Mouse (Mus musculus) small intestine, adult 2 months (tissue): Measurements from ENCODE around the gene Gm20388.

Experiments used
- CTCF ChIP-seq: fragments of 200-500 bp; IDR thresholded peaks from 2 replicates; pipeline ENCODE4 v1.5.1; 2012; ENCODE audit warnings: low read depth, mild to moderate bottlenecking, control low read depth, inconsistent platforms, low read length, moderate library complexity, mixed read lengths; ENCODE audit not compliant: insufficient replicate concordance, insufficient read length; ENCODE audit errors: extremely low read depth
- POLR2A ChIP-seq: fragments of 200-500 bp; IDR thresholded peaks from 2 replicates; pipeline ENCODE4 v1.6.1; 2012; ENCODE audit warnings: low read depth, mild to moderate bottlenecking, control low read depth, inconsistent platforms, low read length, moderate library complexity

- no peak for TF ChIP-seq POLR2A
- TF ChIP-seq CTCF = no peak
Observed at GRCm38 (mm10) chr8:120322956-120323448, 412.4 kb downstream of the Gm20388 start.
